Mouse (Mus musculus) embryonic facial prominence, embryonic 15.5 days (tissue): Measurements from ENCODE around the gene Gxylt2. TPM values are rescaled to one million over a fixed set of nuclear protein-coding genes. Genes with fewer than 3 reads are reported as not detected.

ENCODE experiments used
- ATAC-seq: fragments of 200-750 bp; cut with Nextera tagmentation; 2 replicates; pipeline ENCODE4 v1.8.0; 2017; ENCODE audit warnings: low read depth, moderate TSS enrichment; ENCODE audit not compliant: insufficient number of reproducible peaks, low FRiP score, low TSS enrichment
- H3K27ac ChIP-seq: fragments of 300-500 bp; sonication (generic); replicated peaks from 2 replicates; pipeline ENCODE4 v1.5.1; 2015; ENCODE audit warnings: mild to moderate bottlenecking, inconsistent platforms
- H3K27me3 ChIP-seq: fragments of 300-500 bp; sonication (generic); 2 replicates; pipeline ENCODE4 v1.6.1; 2015; ENCODE audit warnings: inconsistent platforms
- H3K36me3 ChIP-seq: fragments of 300-500 bp; sonication (generic); 2 replicates; pipeline ENCODE4 v1.6.1; 2015; ENCODE audit warnings: mild to moderate bottlenecking, inconsistent platforms
- H3K4me1 ChIP-seq: fragments of 300-500 bp; sonication (generic); 2 replicates; pipeline ENCODE4 v1.6.1; 2015; ENCODE audit warnings: inconsistent platforms
- H3K4me2 ChIP-seq: fragments of 300-500 bp; sonication (generic); replicated peaks from 2 replicates; pipeline ENCODE4 v1.6.1; 2015; ENCODE audit warnings: mild to moderate bottlenecking, inconsistent platforms
- H3K4me3 ChIP-seq: fragments of 300-500 bp; sonication (generic); replicated peaks from 2 replicates; pipeline ENCODE4 v1.5.1; 2015; ENCODE audit warnings: mild to moderate bottlenecking, inconsistent platforms
- H3K9ac ChIP-seq: fragments of 300-500 bp; sonication (generic); 2 replicates; pipeline ENCODE4 v1.6.1; 2015; ENCODE audit warnings: inconsistent platforms
- H3K9me3 ChIP-seq: fragments of 300-500 bp; sonication (generic); replicated peaks from 2 replicates; pipeline ENCODE4 v1.6.1; 2016; ENCODE audit warnings: inconsistent platforms
- WGBS: fragments of 180-500 bp; shearing (Covaris S2); methylation state at CpG from one replicate; pipeline ENCODE4 v1.1.7; 2015; 5-methylcytosine and 5-hydroxymethylcytosine counted together
- polyA plus RNA-seq: library from polyadenylated mRNA; unstranded; fragments of >200 nt; fragmentation: Nextera tagmentation; extraction: Ambion mirVana; gene quantifications from 2 replicates; pipeline ENCODE4 v1.2.1, GENCODE M21; 2015

Gxylt2 gene
- polyA plus RNA-seq, 1 experiment from 2014 or later: 33.4 TPM

DNA sequence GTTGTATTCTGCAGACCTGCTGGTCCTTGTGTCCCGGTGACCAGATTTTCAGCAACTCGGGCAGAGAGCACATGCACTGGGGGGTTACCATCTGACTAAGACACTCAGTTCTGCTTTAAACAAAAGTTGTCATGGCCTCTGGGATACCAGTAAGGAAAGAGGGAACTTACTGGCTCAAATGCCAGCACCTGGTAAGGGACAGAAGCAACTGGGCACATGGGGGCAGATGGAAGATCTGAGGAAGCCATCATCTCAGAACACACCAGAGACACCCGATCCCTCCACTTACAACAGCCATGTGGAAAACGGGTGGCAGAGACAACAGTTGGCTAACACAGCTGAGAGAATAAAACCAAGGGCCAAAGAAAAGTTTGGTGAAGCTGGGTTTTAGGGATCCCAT is 63.2 kb downstream of the Gxylt2 start:
- no peak overlapping the region for H3K4me2 ChIP-seq
- no peak overlapping the region for H3K4me3 ChIP-seq
- no peak for ATAC-seq
- H3K4me1 ChIP-seq: no peaks in the 10 kb centered on the region
- no peaks in the 10 kb centered on the region for H3K9me3 ChIP-seq
- no peaks in the 10 kb centered on the region for H3K36me3 ChIP-seq
- no peak overlapping the region for H3K27ac ChIP-seq
- no peak overlapping the region for H3K9ac ChIP-seq
- WGBS: 78% methylated on average over 4 of the region's 4 CpGs
- H3K27me3 ChIP-seq: no peaks in the 10 kb centered on the region

DNA sequence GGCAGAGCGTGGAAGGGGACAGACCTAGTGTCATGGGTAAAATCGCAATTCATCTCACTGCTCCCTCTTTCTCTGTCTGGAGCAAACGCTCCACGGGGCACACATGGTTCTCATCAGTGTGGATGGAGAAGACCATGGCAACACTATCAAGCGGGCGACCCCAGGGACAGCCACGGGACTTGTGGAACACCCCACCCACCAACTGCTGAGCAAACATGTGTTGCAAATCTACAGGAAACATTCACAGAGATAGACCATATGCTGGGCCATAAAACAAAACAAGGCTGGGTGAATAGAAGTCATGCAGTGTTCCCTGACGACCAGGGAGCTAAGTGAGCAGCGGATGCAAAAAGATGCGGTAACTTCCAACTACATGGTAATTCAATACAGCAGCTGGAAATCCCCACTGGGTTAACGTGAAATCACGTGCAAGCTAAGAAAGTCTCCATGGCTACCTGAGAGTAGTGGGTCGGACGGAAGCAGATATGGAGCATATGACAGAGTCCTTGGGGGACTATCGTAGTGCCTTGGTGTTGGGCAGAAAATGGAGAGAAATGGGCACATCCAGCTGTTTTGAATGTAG is 71.5 kb downstream of the Gxylt2 start:
- Histone ChIP-seq H3K4me1 (peaks cover 25% of the 10 kb centered on the region), H3K27me3 (no peaks in the 10 kb centered on the region), H3K27ac (no peak overlapping the region), H3K9ac (no peak overlapping the region), H3K4me2 (no peak overlapping the region), H3K36me3 (no peaks in the 10 kb centered on the region), H3K9me3 (no peaks in the 10 kb centered on the region), H3K4me3 (no peak overlapping the region)
- peak; percentile 35; the same call in 1 of the 2 replicates for ATAC-seq
- 34% methylated on average over 15 of the region's 15 CpGs for WGBS

GRCm38 (mm10) chr6:100778595-100778994 is 74.1 kb downstream of the Gxylt2 start:
- WGBS: 81% methylated on average over 5 of the region's 5 CpGs
- H3K4me2 ChIP-seq: no peak overlapping the region
- no peaks in the 10 kb centered on the region for H3K27me3 ChIP-seq
- peaks cover 12% of the 10 kb centered on the region for H3K36me3 ChIP-seq
- H3K4me3 ChIP-seq: no peak overlapping the region
- H3K9ac ChIP-seq: no peak overlapping the region
- H3K27ac ChIP-seq: no peak overlapping the region
- no peak for ATAC-seq
- no peaks in the 10 kb centered on the region for H3K9me3 ChIP-seq
- H3K4me1 ChIP-seq: peaks cover 25% of the 10 kb centered on the region

DNA sequence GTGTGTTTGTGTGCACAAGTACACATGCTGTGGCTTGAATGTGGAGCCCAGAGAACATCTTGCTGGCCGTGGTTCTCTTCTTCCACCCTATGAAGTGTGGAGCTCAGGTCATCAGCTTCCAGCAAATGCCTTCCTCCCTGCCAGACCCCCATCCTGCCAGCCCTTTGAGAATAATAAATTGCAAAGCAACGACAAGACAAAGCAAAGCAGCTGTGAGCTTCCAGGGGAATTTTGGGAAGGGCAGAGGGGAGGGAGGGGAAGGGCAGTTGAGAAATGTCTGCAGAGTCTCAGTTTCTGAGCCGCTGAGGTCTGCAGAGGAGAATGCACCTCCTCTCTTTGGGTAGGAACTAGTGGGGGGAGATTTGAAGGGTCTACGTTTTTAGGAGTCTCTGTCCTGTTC is 75.9 kb downstream of the Gxylt2 start:
- no peak overlapping the region for H3K4me3 ChIP-seq
- H3K9me3 ChIP-seq: no peaks in the 10 kb centered on the region
- no peak overlapping the region for H3K4me2 ChIP-seq
- no peak overlapping the region for H3K9ac ChIP-seq
- H3K4me1 ChIP-seq: peaks cover 25% of the 10 kb centered on the region
- peaks cover 25% of the 10 kb centered on the region for H3K36me3 ChIP-seq
- H3K27me3 ChIP-seq: no peaks in the 10 kb centered on the region
- ATAC-seq: no peak
- no peak overlapping the region for H3K27ac ChIP-seq
- 24% methylated on average over 4 of the region's 4 CpGs for WGBS

GRCm38 (mm10) chr6:100781644-100782043 is 77.1 kb downstream of the Gxylt2 start:
- Histone ChIP-seq H3K9me3 (no peaks in the 10 kb centered on the region), H3K4me3 (no peak overlapping the region), H3K9ac (no peak overlapping the region), H3K27me3 (no peaks in the 10 kb centered on the region), H3K27ac (no peak overlapping the region), H3K4me2 (no peak overlapping the region), H3K4me1 (peaks cover 17% of the 10 kb centered on the region), H3K36me3 (peaks cover 33% of the 10 kb centered on the region)
- no peak for ATAC-seq
- WGBS: 84% methylated on average over 6 of the region's 6 CpGs

GRCm38 (mm10) chr6:100787726-100788125 is 83.2 kb downstream of the Gxylt2 start:
- Histone ChIP-seq H3K4me1 (peaks cover 4% of the 10 kb centered on the region; the same call in 1 of the 2 replicates), H3K4me3 (no peak overlapping the region), H3K9me3 (no peaks in the 10 kb centered on the region), H3K9ac (no peak overlapping the region), H3K27me3 (no peaks in the 10 kb centered on the region), H3K4me2 (no peak overlapping the region), H3K27ac (no peak overlapping the region), H3K36me3 (peaks cover 69% of the 10 kb centered on the region)
- ATAC-seq: no peak
- WGBS: 69% methylated on average over 1 of the region's 1 CpGs

GRCm38 (mm10) chr6:100789161-100789560 is 84.6 kb downstream of the Gxylt2 start:
- Histone ChIP-seq H3K27ac (no peak overlapping the region), H3K27me3 (no peaks in the 10 kb centered on the region), H3K9me3 (no peaks in the 10 kb centered on the region), H3K4me2 (no peak overlapping the region), H3K36me3 (peaks cover 55% of the 10 kb centered on the region), H3K9ac (no peak overlapping the region), H3K4me3 (no peak overlapping the region), H3K4me1 (peaks cover 10% of the 10 kb centered on the region; the same call in 1 of the 2 replicates)
- 82% methylated on average over 1 of the region's 1 CpGs for whole genome bisulfite sequencing
- ATAC-seq: no peak

DNA sequence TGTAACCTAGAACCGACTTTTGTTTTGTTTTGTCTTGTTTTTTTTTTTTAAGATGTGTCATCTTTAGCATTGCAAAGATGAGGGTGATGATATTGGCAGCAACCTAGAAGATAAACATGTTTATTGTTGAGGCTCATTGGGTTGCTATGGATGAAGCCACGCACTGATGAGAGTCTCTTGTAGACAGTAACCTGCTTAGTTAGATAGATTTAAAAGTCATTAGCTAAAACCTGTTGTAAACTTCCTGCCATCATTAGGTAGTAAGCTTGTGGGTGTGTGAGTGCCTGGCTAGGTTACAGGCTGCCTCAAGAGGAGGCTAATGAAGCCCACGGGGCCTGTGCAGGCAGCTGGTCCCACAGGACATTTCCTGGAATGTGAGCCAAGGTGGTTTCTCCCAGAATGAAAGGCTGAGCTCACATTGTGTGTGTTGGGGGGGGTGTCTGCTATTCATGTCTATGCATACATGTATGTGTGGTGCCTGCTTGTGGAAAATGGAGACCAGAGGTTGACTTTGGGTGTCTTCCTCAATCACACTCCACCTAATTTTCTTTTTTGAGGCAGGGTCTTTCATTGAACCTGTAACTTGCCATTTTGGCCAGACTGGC is 87.6 kb downstream of the Gxylt2 start:
- Histone ChIP-seq H3K9ac (no peak overlapping the region), H3K36me3 (peaks cover 35% of the 10 kb centered on the region), H3K9me3 (no peaks in the 10 kb centered on the region), H3K4me3 (no peak overlapping the region), H3K4me2 (no peak overlapping the region), H3K27ac (no peak overlapping the region), H3K27me3 (no peaks in the 10 kb centered on the region), H3K4me1 (peaks cover 10% of the 10 kb centered on the region; the same call in 1 of the 2 replicates)
- 66% methylated on average over 3 of the region's 3 CpGs for WGBS
- ATAC-seq: no peak

- Histone ChIP-seq H3K27me3 (no peaks in the 10 kb centered on the region), H3K4me3 (no peak overlapping the region), H3K4me2 (no peak overlapping the region), H3K27ac (0 out of 2 replicates have a peak overlapping the region, but pooled peaks have one; percentile 22), H3K36me3 (peaks cover 31% of the 10 kb centered on the region), H3K4me1 (peaks cover 16% of the 10 kb centered on the region), H3K9ac (no peak overlapping the region), H3K9me3 (no peaks in the 10 kb centered on the region)
- no peak for ATAC-seq
- 41% methylated on average over 14 of the region's 14 CpGs for WGBS
These were observed 88.6 kb downstream of the Gxylt2 start for GRCm38 (mm10) chr6:100792973-100793769.

GRCm38 (mm10) chr6:100795797-100796196 is 91.3 kb downstream of the Gxylt2 start:
- H3K9ac ChIP-seq: no peak overlapping the region
- no peak overlapping the region for H3K4me2 ChIP-seq
- H3K4me1 ChIP-seq: peaks cover 22% of the 10 kb centered on the region
- no peak for ATAC-seq
- no peaks in the 10 kb centered on the region for H3K27me3 ChIP-seq
- no peaks in the 10 kb centered on the region for H3K9me3 ChIP-seq
- peaks cover 22% of the 10 kb centered on the region for H3K36me3 ChIP-seq
- 34% methylated on average over 6 of the region's 6 CpGs for WGBS
- no peak overlapping the region for H3K4me3 ChIP-seq
- no peak overlapping the region for H3K27ac ChIP-seq

DNA sequence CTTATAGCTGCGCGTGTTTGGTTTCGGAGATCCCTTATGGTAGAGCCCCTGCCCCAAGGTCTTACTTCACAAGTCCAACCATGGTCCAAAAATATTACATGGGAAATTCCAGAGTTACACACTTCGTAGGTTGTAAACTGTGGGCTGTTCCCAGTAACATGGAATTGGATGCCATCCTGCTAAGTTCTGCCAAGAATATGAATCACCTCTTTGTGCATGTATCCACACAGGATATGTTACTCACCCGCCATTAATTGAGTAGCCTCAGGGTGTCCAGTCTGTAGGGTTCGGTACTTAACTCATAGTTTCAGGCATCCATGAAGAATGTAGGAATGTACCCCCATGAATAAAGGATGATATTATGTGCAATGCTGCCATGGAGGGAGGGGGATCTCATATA is 94.8 kb downstream of the Gxylt2 start:
- Histone ChIP-seq H3K4me1 (peaks cover 14% of the 10 kb centered on the region; the same call in 1 of the 2 replicates), H3K4me3 (no peak overlapping the region), H3K36me3 (peaks cover 15% of the 10 kb centered on the region; the same call in 1 of the 2 replicates), H3K4me2 (no peak overlapping the region), H3K27ac (no peak overlapping the region), H3K27me3 (no peaks in the 10 kb centered on the region), H3K9ac (no peak overlapping the region), H3K9me3 (no peaks in the 10 kb centered on the region)
- 61% methylated on average over 6 of the region's 6 CpGs for WGBS
- peak; percentile 52 for ATAC-seq
